Mouse (Mus musculus): ENCODE results near the gene Ino80d. TPM values are rescaled to one million over a fixed set of nuclear protein-coding genes. Genes with fewer than 3 reads are reported as not detected.

Gene Ino80d
- polyA plus RNA-seq, 1 experiment from 2014 or later, result 8.7 TPM

DNA sequence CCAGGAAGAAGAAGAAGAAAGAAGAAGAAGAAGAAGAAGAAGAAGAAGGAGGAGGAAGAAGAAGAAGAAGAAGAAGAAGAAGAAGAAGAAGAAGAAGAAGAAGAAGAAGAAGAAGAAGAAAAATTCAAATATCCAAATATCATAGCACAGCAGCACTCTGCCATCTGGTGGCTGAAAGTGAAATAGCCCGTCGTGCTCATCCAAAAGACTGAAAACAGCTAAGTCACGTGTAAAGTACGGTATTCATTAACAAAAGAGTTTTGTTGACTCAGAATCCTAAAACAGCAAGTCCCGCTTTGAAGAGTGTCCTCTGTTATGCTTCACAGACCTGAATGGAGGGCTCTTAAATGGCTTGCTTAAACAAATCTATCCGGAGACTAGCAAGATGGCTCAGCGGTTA, 128.2 kb downstream of the Ino80d start:
- H3K4me3 ChIP-seq (ENCODE audit: low read length), result no peak overlapping the region
- no peak overlapping the region for H3K27ac ChIP-seq (ENCODE audit: low read length)
- H3K4me1 ChIP-seq (ENCODE audit: control insufficient read depth, insufficient read depth, low read length), result 0 out of 2 replicates have a peak, but pooled peaks cover 5% of the 10 kb centered on the region
- 16% methylated on average over 7 of the region's 7 CpGs for WGBS
- H3K9ac ChIP-seq (ENCODE audit: low read depth, low read length), result no peak overlapping the region
- peak overlapping the region; percentile 24; the same call in 1 of the 2 replicates for H3K4me2 ChIP-seq (ENCODE audit: low read depth, low read length)
- no peaks in the 10 kb centered on the region for H3K9me3 ChIP-seq (ENCODE audit: control insufficient read depth, low read length)
- H3K27me3 ChIP-seq (replicated peaks; ENCODE audit: control insufficient read depth, insufficient read depth, low read length), result no peaks in the 10 kb centered on the region
- ATAC-seq, result no peak
- H3K36me3 ChIP-seq (ENCODE audit: control insufficient read depth, insufficient read depth, low read length), result no peaks in the 10 kb centered on the region

DNA sequence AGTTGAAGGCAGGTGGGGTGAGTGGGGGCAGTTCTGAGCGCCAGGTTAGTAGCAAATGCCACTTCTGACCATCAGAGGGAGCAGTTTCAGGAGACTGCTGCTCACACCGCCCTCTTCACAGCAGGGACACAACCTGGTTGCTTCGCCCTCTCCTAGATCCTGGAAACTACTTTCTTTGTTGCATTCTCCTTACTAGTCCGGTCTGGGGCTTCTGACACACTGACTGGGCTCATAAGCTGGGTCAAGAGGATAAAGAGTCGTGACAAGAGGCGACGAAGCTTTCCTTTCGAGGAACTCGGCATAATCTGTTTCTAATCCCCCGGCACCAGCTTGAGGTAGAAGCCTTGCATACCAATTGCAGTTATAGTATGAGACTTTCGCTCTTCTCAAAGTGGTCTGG, 129.9 kb downstream of the Ino80d start:
- Histone ChIP-seq H3K36me3 (ENCODE audit: control insufficient read depth, insufficient read depth, low read length) (no peaks in the 10 kb centered on the region), H3K4me1 (ENCODE audit: control insufficient read depth, insufficient read depth, low read length) (0 out of 2 replicates have a peak, but pooled peaks cover 5% of the 10 kb centered on the region), H3K4me2 (ENCODE audit: low read depth, low read length) (peak overlapping the region; percentile 32), H3K4me3 (ENCODE audit: low read length) (no peak overlapping the region; the same call in 1 of the 2 replicates), H3K27me3 (replicated peaks; ENCODE audit: control insufficient read depth, insufficient read depth, low read length) (no peaks in the 10 kb centered on the region), H3K9me3 (ENCODE audit: control insufficient read depth, low read length) (no peaks in the 10 kb centered on the region), H3K27ac (ENCODE audit: low read length) (no peak overlapping the region), H3K9ac (ENCODE audit: low read depth, low read length) (0 out of 2 replicates have a peak overlapping the region, but pooled peaks have one; percentile 9)
- peak; percentile 69 for ATAC-seq
- 41% methylated on average over 11 of the region's 11 CpGs for WGBS

DNA sequence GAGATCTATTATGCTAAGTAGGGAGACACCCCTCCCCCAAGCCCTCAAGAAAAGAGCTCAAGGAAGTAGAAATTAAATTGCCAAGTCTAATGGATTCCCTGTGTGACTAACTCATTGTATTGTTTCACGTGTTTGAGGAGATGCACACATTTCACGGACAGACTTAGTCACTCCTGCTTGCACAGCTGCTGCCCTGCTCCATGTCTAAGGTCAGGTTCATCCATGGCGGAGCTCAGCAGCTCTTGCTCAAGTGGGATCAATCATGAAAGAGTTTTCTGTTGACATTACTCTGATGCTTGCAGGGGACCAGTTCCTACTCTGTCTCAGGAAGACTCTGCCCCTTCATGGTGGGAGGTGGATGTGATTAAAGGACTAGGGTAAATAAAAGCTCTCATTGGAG, 137.7 kb downstream of the Ino80d start:
- no peaks in the 10 kb centered on the region for H3K27me3 ChIP-seq (replicated peaks; ENCODE audit: control insufficient read depth, insufficient read depth, low read length)
- no peaks in the 10 kb centered on the region for H3K4me1 ChIP-seq (ENCODE audit: control insufficient read depth, insufficient read depth, low read length)
- H3K27ac ChIP-seq (ENCODE audit: low read length), result no peak overlapping the region
- 48% methylated on average over 3 of the region's 3 CpGs for WGBS
- no peaks in the 10 kb centered on the region for H3K36me3 ChIP-seq (ENCODE audit: control insufficient read depth, insufficient read depth, low read length)
- ATAC-seq, result no peak
- no peaks in the 10 kb centered on the region for H3K9me3 ChIP-seq (ENCODE audit: control insufficient read depth, low read length)
- no peak overlapping the region for H3K9ac ChIP-seq (ENCODE audit: low read depth, low read length)
- no peak overlapping the region for H3K4me3 ChIP-seq (ENCODE audit: low read length)
- H3K4me2 ChIP-seq (ENCODE audit: low read depth, low read length), result no peak overlapping the region

DNA sequence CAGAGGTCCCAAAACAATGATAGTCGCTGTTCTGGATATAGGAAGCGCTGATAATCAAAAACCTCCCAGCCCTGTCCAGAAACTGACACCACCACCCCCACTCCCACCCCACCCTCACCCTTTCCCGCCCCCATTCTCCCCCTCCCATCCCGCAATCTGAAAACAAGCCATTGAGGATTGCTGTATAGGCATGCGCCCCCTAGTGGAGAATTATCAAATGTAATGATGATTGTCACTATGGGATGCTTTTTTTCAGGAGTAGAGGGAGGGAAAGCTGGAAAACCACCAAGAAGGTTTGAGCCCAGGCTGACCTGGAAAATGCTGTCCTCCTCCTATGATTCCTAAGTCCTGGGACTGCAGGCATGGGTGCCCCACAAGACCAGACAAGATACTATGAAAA, 147.6 kb downstream of the Ino80d start:
- ATAC-seq, result no peak
- no peaks in the 10 kb centered on the region for H3K36me3 ChIP-seq (ENCODE audit: control insufficient read depth, insufficient read depth, low read length)
- no peak overlapping the region for H3K4me3 ChIP-seq (ENCODE audit: low read length)
- H3K27ac ChIP-seq (ENCODE audit: low read length), result no peak overlapping the region
- H3K9ac ChIP-seq (ENCODE audit: low read depth, low read length), result no peak overlapping the region
- no peaks in the 10 kb centered on the region for H3K27me3 ChIP-seq (replicated peaks; ENCODE audit: control insufficient read depth, insufficient read depth, low read length)
- WGBS, result 16% methylated on average over 5 of the region's 5 CpGs
- H3K4me1 ChIP-seq (ENCODE audit: control insufficient read depth, insufficient read depth, low read length), result no peaks in the 10 kb centered on the region
- H3K9me3 ChIP-seq (ENCODE audit: control insufficient read depth, low read length), result no peaks in the 10 kb centered on the region
- no peak overlapping the region for H3K4me2 ChIP-seq (ENCODE audit: low read depth, low read length)

DNA sequence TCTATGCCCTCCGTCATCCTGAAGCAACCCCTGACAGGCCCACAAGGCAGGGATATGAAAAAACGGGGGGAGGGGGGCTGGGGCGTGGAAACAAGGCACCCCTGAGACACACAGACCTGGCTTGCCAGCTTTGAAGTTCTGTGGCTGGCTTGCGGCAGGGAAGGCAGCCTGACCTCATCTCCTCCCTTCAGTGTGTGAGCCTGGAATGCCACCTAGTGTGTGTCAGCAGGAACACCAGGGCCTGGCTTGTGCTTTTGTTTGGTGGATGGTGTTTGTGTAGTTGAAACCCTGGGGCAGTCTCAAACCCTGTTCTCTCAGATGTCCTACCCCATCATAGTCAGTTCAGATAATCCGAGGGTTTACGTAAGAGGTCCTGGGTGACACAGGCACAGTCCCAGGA, 150.2 kb downstream of the Ino80d start:
- Histone ChIP-seq H3K9me3 (ENCODE audit: control insufficient read depth, low read length) (no peaks in the 10 kb centered on the region), H3K36me3 (ENCODE audit: control insufficient read depth, insufficient read depth, low read length) (no peaks in the 10 kb centered on the region), H3K27ac (ENCODE audit: low read length) (no peak overlapping the region), H3K9ac (ENCODE audit: low read depth, low read length) (no peak overlapping the region), H3K4me2 (ENCODE audit: low read depth, low read length) (no peak overlapping the region), H3K4me3 (ENCODE audit: low read length) (no peak overlapping the region), H3K4me1 (ENCODE audit: control insufficient read depth, insufficient read depth, low read length) (no peaks in the 10 kb centered on the region), H3K27me3 (replicated peaks; ENCODE audit: control insufficient read depth, insufficient read depth, low read length) (no peaks in the 10 kb centered on the region)
- 20% methylated on average over 6 of the region's 6 CpGs for WGBS
- peak; percentile 66 for ATAC-seq

DNA sequence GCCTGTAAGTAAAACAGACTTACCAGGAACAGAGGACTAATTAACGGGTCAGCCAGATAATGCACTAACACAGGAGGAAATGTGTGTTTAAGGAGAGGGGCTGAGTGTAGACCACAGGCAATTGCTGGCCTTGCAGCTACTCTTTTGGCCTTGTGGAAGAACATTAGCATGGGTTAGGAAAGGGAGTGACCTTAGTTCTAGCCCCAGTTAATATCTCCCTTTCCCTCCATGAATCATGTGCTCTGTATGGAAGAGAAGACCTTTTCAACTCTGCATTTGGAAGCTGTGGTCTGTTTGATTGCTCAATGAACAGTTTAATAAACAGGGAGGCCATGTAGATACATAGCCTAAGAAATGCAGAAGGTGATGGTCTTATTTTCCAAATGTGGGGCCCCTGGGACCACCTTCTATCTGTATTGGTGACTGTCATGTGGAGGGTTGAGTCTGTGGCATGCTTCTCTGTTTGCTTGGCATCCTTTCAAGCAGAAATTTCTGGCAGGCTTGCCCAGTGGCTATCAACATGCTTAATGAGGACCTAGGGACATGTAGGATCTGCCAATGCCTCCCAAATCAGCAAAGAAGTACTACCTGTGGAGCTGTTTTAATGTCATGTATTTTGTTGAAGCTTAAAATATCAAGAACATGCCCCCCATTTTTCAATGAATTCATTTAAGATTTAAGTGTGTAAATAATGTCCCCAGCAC, 157.4 kb downstream of the Ino80d start:
- no peak overlapping the region for H3K9ac ChIP-seq (ENCODE audit: low read depth, low read length)
- no peak overlapping the region for H3K4me2 ChIP-seq (ENCODE audit: low read depth, low read length)
- no peak for ATAC-seq
- WGBS, result 68% methylated on average over 1 of the region's 1 CpGs
- no peak overlapping the region for H3K27ac ChIP-seq (ENCODE audit: low read length)
- no peaks in the 10 kb centered on the region for H3K4me1 ChIP-seq (ENCODE audit: control insufficient read depth, insufficient read depth, low read length)
- H3K36me3 ChIP-seq (ENCODE audit: control insufficient read depth, insufficient read depth, low read length), result no peaks in the 10 kb centered on the region
- H3K27me3 ChIP-seq (replicated peaks; ENCODE audit: control insufficient read depth, insufficient read depth, low read length), result no peaks in the 10 kb centered on the region
- no peak overlapping the region for H3K4me3 ChIP-seq (ENCODE audit: low read length)
- H3K9me3 ChIP-seq (ENCODE audit: control insufficient read depth, low read length), result no peaks in the 10 kb centered on the region

DNA sequence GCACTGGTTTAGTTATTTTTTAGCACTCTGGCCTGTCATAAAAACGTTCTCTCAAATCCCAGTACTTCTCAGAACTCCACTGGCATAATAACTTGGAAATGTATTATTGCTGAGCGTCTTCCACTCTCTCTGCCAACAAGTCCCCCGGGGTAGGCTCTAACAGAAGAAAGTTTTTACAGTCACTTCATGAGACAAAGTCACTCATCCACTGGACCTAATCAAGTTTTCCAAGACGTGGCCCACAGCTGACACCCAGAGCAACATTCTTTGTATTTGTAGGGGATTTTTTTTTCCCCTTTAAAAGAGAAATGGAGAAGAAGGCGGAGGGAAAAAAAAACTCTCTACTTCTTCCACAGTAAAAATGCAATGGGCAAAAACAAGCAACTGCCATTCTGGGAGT, 157.9 kb downstream of the Ino80d start:
- Histone ChIP-seq H3K36me3 (ENCODE audit: control insufficient read depth, insufficient read depth, low read length) (no peaks in the 10 kb centered on the region), H3K9me3 (ENCODE audit: control insufficient read depth, low read length) (no peaks in the 10 kb centered on the region), H3K9ac (ENCODE audit: low read depth, low read length) (no peak overlapping the region), H3K4me2 (ENCODE audit: low read depth, low read length) (no peak overlapping the region), H3K27me3 (replicated peaks; ENCODE audit: control insufficient read depth, insufficient read depth, low read length) (no peaks in the 10 kb centered on the region), H3K27ac (ENCODE audit: low read length) (no peak overlapping the region), H3K4me1 (ENCODE audit: control insufficient read depth, insufficient read depth, low read length) (peaks cover 1% of the 10 kb centered on the region; the same call in 1 of the 2 replicates), H3K4me3 (ENCODE audit: low read length) (no peak overlapping the region)
- ATAC-seq, result no peak
- 64% methylated on average over 5 of the region's 5 CpGs for WGBS

DNA sequence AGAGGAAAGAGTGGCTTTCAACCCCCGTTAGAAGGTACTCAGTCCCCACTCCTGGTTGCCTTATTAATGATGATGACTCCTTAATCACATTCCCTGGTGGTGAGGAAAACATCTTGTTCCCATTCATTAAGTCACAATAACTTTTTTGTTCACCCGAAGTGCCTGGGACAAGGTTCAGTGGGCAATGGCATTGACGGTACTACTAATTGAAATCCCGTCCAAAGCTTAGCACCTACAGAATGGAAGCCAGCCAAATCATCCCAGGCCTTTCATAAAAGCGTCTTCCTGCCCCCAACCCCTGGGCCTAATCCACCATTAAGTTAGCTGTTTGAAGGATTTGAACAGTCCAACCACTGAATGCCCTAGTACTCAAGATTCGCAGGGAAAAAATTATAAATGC, 159.1 kb downstream of the Ino80d start:
- no peak overlapping the region for H3K27ac ChIP-seq (ENCODE audit: low read length)
- no peaks in the 10 kb centered on the region for H3K27me3 ChIP-seq (replicated peaks; ENCODE audit: control insufficient read depth, insufficient read depth, low read length)
- no peaks in the 10 kb centered on the region for H3K36me3 ChIP-seq (ENCODE audit: control insufficient read depth, insufficient read depth, low read length)
- 80% methylated on average over 6 of the region's 6 CpGs for WGBS
- peaks cover 2% of the 10 kb centered on the region; the same call in 1 of the 2 replicates for H3K4me1 ChIP-seq (ENCODE audit: control insufficient read depth, insufficient read depth, low read length)
- H3K4me3 ChIP-seq (ENCODE audit: low read length), result no peak overlapping the region
- H3K4me2 ChIP-seq (ENCODE audit: low read depth, low read length), result no peak overlapping the region
- no peak for ATAC-seq
- no peak overlapping the region for H3K9ac ChIP-seq (ENCODE audit: low read depth, low read length)
- no peaks in the 10 kb centered on the region for H3K9me3 ChIP-seq (ENCODE audit: control insufficient read depth, low read length)

DNA sequence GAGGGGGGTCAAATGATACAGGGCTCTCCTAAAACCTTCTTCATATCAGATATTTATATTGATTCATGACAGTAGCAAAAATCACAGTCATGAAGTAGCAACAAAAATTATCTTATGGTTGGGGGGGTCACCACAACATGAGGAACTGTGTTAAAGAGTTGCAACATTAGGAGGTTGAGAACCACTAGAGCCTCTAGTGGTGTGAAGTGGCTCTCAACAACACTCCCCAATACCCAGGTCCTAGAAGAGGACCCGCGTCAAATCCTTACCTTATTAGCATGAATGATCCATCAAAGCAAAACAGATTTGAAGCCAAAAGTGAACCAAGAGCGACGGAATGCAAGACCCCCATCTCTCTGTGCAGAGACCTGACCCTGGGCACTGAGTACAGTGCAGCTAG, 161.4 kb downstream of the Ino80d start:
- ATAC-seq, result no peak
- 91% methylated on average over 4 of the region's 4 CpGs for whole genome bisulfite sequencing
- no peak overlapping the region for H3K9ac ChIP-seq (ENCODE audit: low read depth, low read length)
- H3K4me1 ChIP-seq (ENCODE audit: control insufficient read depth, insufficient read depth, low read length), result peaks cover 4% of the 10 kb centered on the region; the same call in 1 of the 2 replicates
- H3K9me3 ChIP-seq (ENCODE audit: control insufficient read depth, low read length), result no peaks in the 10 kb centered on the region
- no peak overlapping the region for H3K4me3 ChIP-seq (ENCODE audit: low read length)
- no peaks in the 10 kb centered on the region for H3K27me3 ChIP-seq (replicated peaks; ENCODE audit: control insufficient read depth, insufficient read depth, low read length)
- no peaks in the 10 kb centered on the region for H3K36me3 ChIP-seq (ENCODE audit: control insufficient read depth, insufficient read depth, low read length)
- H3K4me2 ChIP-seq (ENCODE audit: low read depth, low read length), result no peak overlapping the region
- H3K27ac ChIP-seq (ENCODE audit: low read length), result no peak overlapping the region

DNA sequence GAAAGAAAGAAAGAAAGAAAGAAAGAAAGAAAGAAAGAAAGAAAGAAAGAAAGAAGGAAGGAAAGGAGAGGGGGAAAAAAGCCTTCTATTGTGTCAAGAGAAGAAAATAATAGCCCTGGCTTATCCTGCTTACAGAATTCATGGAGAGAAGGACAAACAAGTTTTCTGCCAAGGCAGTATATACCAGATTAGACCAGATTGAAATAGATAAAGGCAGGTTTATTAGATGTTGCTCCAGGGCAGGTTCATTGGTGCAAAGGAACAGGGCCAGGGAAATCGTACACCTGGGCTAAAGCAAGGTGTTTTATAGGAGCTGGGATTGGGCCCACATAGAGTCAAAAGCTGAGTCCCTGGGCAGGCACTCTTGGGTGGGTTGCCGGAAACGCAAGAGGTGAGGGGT, 162.1 kb downstream of the Ino80d start:
- Histone ChIP-seq H3K4me3 (ENCODE audit: low read length) (no peak overlapping the region), H3K27me3 (replicated peaks; ENCODE audit: control insufficient read depth, insufficient read depth, low read length) (no peaks in the 10 kb centered on the region), H3K9ac (ENCODE audit: low read depth, low read length) (no peak overlapping the region), H3K36me3 (ENCODE audit: control insufficient read depth, insufficient read depth, low read length) (no peaks in the 10 kb centered on the region), H3K27ac (ENCODE audit: low read length) (no peak overlapping the region), H3K4me2 (ENCODE audit: low read depth, low read length) (no peak overlapping the region), H3K9me3 (ENCODE audit: control insufficient read depth, low read length) (no peaks in the 10 kb centered on the region), H3K4me1 (ENCODE audit: control insufficient read depth, insufficient read depth, low read length) (peaks cover 4% of the 10 kb centered on the region; the same call in 1 of the 2 replicates)
- ATAC-seq, result no peak
- WGBS, result 92% methylated on average over 3 of the region's 3 CpGs

All from intestine, embryonic 16.5 days (tissue).